Mouse (Mus musculus) mouse embryonic stem cell (cell line): ENCODE results near the gene 1700001P01Rik.

Source experiments
- in situ Hi-C, 2 experiments: fragments of 300-500 bp; cut with MboI; formaldehyde crosslinking; loops; 1 replicate in 1 of 2; 3 replicates in 1 of 2; pipeline ENCODE4 v1.14.3; 2019 to 2020; ENCODE audit warnings: low sequenced_read_pairs in 2 of 2, low pct_unique_long_range_greater_than_20kb in 1 of 2, mixed read lengths in 1 of 2; ENCODE audit not compliant: unreplicated experiment in 1 of 2

1700001P01Rik gene

DNA sequence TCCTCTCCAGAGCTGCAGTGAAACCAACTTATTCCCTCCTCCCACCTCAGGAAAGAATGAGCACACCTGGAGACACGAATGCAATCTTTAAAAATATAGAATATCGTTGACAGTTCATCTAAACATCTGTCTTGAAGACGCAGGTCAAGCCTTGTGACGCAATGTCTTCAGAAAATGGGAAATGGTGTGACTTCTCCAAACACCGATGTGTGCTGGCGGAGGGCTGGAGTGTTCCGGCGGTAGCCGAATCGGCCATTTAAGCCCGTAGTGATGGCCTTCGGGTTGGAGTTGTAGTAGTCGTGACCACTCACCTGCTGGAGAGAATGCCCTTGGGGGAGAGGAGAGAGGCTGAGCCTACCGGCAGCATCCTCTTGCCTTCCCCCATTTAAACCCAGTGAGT, 4.3 kb downstream of the 1700001P01Rik start:
- in situ Hi-C loops, result no loop called here

DNA sequence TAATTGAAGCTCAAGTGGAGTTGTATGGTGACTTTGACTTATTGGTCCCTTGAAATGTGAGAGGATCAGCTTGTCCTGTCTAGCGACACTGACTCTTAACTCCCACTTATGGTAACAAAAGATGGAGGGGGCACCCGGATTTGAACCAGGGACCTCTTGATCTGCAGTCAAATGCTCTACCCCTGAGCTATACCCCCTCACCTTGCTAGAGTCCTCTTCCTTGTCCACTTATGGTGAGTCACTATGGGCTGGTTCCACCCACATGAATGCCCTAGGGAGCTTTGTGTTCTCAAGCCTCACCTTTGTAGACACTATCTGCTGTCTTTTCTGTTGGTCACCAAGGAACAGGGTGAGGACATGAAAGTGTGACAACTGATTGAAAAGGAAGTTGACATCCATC, 6.0 kb downstream of the 1700001P01Rik start:
- in situ Hi-C loops, result no loop called here

DNA sequence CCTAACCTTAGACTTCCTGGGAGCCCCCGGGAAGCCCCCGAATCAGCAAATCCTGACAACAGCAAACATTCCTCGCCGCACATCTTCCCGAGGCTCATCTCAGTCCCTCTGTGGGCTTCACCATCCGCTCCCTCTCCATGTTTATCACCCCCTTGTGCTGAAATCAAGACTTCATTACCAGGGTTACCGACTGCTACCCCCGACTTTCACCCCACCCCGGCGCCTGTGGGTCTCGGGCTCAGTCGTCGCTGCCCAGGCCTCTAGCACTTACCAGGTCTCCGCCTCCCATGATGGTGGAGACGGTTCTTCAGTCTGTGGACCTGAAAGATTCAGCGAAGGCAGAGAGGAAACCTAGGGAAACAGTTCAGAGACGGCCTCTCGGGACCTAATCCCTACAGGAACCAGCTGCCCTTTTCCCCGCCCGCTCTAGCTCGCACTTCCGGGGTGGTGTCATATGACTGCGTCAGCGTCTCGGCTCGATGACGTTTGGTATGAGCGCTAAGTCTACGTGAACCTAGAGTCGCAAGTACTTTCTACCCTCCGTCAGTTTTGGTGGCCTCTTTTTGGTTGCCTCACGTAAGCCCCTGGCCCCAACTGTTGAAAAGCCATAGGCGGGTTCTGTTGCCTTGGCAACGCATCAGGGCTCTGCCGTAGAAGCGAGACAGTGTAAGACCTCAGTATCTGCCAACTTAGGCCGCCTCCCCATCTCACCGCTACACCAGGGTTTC, 9.4 kb downstream of the 1700001P01Rik start, which contains the start of gene Cwc25:
Cwc25 (minus strand) TSS at position 403 of the 728 bp plus-strand sequence.
- in situ Hi-C loops, result no loop called here

DNA sequence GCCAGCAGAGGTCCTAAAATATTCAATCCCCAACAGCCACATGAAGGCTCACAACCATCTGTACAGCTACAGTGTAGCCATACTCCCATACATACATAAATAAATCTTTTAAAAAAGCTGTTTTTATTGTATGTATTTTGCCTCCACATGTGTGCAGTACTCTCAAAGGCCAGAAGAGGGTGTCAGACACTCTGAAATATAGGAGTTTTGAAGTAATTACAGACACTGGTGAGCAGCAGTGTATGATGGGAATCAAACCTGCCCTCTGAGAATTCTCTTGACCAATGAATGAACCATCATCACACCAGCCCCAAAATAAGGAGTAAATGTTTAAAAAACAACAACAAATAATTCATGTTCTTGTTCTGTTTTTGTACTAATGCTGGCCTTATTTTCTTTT, 14.1 kb downstream of the 1700001P01Rik start:
- in situ Hi-C loops, result no loop called here

DNA sequence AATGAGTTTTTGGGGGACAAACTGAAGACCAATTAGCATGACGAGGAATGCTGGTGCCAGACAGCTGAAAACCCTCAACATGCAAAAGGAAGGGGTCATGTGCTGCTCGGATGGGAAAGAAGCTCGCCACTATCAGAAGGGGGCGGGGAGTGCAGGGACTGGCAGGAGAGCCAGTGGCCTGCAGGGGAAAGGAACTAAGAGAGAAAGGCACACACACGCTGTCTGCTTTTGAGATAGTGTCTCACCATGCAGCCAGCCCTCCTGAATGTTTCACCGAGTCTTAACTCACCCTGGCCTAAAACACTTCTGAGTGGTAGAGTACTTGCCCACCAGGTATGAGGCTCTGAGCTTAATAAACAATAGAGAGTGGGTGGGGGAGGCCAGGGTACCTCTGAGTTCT, 16.8 kb downstream of the 1700001P01Rik start:
- in situ Hi-C loops, result no loop called here

DNA sequence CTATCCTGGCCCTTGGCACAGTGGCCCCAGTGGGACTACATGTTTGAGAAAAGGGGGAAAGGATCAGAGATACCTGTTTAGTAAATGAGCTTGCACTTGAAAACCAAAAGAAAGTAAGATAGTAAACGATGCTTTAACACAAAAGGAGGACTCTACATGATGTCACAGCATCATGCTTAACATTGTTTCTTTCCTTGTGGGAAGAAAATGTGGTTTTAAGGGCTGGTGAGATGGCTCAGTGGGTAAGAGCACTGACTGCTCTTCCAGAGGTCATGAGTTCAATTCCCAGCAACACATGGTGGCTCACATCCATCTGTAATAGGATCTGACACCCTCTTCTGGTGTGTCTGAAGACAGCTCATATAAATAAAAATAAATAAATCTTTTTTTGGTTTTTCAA, 17.6 kb downstream of the 1700001P01Rik start:
- in situ Hi-C loops, result no loop called here

DNA sequence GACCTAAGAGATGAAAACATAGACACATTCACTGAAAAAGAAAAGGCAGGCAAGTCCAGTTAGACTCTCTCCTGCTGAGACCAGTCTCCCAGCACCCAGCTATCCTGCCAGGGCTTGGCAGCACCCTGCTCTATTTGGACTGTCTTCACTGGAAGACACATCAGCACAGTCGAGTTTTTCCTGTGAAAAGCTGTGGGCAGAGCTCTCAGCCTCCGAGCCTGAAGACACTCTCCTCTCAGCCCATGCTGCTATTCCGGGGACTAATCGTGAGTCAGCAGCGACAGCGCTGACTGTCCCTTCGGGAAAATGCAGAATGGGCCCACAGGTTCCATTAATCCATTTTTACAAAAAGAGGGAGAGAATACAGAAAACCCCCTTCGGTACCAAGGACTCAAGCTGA, 22.4 kb downstream of the 1700001P01Rik start:
- in situ Hi-C loops, result no loop called here

DNA sequence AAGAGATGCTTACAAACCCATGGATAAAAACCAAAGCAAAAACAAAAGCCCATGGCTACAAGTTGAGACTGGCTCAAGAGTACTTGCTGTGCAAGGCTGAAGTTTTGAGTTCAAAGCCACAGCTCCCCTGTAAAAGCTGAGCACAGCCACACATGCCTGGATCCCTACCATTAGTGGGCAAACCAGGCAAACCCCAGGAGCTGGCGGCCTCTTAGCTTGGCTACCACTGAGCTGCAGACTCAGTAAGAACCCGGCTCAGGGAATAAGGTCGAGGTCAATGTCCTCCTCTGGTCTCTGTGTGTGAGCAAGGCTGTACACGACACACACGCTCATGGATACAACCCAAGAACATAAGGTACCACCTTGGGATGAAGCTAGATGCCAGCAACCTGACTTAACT, 27.2 kb downstream of the 1700001P01Rik start:
- in situ Hi-C loops, result no loop called here

DNA sequence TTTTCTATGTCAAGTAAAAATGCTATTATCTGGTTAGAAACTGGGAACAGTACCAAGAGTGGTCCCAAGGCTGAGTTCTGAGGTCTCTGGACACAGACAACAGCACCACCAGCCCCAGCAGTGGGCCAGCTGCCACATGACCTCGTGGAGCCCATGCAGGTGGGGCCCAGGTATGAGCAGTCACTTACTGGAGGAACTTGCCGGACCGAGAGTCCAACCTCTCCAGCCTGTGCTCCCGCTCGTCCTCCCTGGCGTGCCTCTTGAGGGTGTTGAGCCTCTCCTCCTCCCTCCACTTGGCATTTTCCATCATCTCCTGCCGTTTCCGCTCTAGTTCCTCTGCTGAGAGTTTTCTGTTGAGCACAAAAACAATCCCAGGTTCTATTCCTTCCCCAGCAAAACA, 27.9 kb downstream of the 1700001P01Rik start:
- in situ Hi-C loops, result no loop called here

DNA sequence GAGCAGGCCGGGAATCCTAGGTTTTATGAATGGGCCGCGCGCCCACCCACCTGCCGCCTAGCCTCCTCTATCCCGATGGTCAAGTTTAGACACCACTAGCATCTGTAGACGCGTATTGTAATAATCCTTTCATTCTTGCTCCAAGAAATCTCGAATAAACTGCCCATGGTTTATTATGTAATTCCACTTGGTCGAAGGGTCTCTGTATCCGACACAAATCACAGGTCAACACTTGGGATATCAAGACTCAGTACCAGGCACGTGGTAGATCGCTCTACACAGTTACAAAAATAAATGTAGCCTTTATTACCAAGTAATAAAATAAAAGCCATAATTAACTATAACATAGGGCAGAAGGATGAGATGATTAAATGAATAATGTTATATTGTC, 30.4 kb downstream of the 1700001P01Rik start:
- in situ Hi-C loops, result no loop called here

DNA sequence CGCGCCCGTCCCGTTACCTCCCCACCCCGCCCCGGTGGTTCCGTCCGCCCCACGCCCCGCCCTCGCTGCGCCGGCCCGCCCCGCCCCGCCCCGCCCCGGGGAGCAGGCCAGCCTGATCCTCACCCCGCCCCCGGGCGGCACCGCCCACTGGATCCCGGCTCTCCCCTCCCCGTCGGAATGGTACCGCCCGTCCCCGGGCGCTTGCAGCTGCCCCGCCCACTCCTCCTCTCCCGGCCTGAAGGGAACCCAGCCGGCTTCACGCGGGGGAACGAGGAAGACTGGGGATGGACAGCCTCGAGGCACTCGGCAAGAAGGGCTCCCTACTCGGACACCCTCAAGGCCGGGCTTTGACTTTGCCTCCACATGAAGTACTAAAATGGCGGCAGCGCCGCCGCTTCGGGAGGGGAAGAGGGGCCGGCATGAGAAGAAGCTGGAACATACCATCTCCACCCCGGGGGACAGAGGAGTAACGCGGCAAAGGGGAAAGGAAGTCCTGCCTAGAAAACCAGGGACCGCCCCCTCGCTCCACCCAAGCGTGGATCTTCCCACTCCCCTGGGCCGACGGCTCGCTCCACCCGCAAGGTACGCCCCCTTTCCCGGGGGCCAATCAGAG, 30.9 kb downstream of the 1700001P01Rik start:
- in situ Hi-C loops, result no loop called here

DNA sequence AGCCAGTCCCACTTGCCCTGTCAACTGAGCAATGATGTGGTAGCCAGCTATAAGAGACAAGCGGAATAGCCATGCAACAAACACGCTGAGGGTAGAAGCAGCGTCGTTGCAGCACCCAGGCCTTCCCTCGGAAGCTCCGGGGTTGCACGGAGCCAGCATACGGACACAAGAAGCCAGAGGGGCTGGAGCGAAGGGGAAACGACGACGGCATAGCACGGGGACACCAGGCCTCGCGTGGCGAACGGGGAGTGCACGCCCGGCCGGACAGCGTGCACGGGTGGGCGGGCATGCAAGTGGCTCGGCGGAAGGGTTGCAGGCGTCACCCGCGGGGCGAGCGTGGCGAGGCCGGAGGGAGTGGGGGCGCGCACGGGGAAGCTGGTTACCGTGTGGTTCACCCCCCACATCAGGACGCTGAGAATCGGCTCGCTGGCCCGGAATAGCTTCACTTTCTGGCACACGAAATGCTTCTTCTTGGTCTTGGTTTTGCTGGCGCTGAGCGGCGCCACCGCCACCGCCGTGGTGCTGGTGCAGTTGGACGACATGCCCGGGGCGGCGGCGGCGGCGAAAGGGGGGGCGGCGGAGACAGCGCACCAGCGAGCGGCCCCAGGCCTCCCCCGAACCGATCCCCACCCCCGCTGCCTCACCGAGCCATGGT, 31.5 kb downstream of the 1700001P01Rik start, which contains the start of gene Pip4k2b:
Pip4k2b (minus strand) TSS at position 642 of the 655 bp plus-strand sequence.
- in situ Hi-C loops, result no loop called here

DNA sequence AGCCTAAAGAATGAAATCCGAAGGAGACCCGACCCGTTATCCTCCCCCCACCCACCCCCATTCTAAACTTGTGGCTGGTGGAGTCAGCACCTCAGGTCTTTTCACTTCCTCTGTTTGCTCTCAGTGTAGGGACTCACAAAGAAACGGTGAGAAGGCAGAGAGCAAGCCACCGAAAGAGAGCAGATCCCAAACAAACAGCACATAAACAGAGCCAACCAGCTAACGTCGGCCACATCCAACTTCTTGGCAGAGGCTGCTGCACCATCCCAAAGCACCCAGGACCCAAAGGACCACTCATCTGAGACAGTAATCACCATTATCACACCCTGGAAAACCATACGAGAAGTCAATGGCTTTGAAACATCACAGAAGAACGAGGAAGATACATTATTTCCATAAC, 32.3 kb downstream of the 1700001P01Rik start:
- in situ Hi-C loops, result no loop called here

DNA sequence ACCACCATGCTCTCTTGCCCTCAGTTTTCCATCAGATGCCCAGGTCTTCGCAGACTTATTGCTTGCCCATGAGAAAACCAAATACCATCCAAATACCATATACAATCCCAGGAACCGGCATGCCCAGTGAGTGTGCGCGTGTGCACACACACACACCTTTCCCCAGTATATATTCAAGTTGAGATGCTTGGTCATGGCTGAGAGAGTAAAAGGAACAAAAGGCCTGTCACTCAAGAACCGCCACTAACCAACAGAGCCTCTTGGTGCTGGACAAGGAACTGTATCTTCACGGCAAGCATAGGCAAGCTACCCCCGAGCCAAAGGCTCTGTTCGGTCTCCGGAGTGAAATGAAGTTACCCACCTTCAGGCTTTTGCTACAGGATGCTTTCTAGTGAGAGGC, 33.1 kb downstream of the 1700001P01Rik start:
- in situ Hi-C loops, result no loop called here

DNA sequence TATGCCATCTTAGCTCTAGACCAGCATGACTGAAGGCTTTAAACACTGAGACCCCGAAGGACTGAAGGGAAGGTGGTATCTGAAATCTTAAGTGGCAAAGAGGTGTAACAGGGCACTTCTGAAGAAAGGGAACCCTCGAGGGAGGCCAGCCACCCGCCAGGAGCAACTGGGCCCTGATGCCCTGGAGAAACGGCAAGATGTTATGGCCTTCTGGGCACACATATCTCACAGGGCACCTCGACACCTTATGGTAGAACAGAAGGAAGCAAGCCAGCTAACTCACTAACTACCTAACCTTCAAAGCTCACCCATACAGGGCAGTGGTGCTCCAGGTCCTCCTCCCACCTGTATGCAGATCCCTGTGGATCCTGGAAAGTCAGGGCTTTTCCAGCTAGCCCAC, 33.6 kb downstream of the 1700001P01Rik start:
- in situ Hi-C loops, result no loop called here

DNA sequence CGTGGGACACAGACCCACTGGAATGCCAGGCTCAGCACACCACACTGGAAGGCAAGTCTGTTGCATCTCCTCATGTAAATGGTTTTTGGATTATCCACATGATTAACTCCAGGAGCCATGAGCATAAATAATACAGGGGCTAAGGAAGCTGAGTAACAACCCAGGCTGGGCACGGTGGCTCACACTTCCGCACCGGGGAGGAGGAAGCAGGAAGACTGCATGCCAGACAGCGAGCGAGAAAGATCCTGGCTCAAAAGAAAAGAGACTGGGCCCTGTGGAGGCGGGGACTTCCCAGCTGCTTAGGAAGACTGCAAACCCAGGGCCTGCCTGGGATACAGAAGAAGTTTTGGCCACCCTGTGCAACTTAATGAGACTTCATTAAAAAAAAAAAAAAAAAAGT, 35.5 kb downstream of the 1700001P01Rik start:
- in situ Hi-C loops, result no loop called here

DNA sequence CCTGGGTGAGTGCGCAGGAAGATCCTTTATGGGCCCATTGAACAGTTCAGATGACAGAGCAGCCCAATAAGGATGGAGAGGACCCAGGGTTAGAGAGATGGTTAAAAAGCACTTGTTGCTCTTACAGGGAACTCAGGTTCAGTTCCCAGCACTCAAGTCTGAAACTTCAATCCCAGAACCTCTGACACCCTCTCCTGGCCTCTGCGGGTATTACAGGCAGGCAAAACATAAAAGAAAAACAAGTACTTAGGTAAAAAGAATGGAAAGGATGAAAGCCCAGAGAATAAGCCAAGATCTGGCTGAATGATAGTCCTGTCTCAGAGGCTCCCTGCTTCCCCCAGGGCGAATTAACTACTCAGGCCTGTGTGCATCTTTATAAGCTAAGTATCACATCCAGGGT, 36.6 kb downstream of the 1700001P01Rik start:
- in situ Hi-C loops, result loop anchor here in 1 of 2 experiments (5.0 kb wide), 1 partner anchor 37 kb away; the partner anchor contains the start of genes Pcgf2 and Psmb3

DNA sequence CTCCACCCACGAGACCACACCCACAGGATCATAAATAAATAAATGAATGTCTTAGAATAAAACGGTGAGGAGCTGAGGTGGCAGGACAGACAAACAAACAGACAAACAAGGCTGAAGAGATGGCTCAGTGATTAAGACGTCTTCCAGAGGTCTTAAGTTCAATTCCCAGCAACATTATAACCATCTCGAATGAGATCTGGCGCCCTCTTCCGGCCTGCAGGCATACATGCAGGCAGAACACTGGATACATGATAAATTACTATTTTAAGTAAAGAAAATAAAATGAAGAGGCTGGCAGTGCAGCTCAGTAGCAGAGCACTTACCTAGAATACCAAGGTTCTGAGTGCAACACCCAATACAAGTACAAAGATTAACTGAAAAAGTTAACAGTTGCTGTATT, 37.0 kb downstream of the 1700001P01Rik start:
- in situ Hi-C loops, result loop anchor here in 1 of 2 experiments (5.0 kb wide), 1 partner anchor 36 kb away; the partner anchor contains the start of genes Pcgf2 and Psmb3

DNA sequence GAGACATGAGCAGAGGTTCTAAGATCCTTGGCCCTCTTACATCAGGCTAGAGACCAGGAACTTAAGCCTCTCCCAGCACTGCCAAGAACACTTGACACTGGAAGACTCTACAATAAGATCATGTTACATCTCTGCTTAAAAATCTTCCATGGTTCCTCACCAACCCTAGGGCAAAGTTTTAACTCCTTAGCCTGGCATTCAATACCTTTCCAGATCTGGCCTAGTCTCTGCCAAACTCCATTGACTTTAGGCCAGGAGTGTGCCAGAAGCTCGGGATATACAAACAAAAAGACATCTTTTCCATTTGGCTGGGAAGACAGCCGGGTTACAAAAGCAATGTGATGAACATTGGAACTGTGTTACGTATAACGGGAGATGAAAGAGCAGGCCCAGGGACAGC, 38.1 kb downstream of the 1700001P01Rik start:
- in situ Hi-C loops, result loop anchor here in 1 of 2 experiments (5.0 kb wide), 1 partner anchor 35 kb away; the partner anchor contains the start of genes Pcgf2 and Psmb3
